Mouse (Mus musculus) cerebellum, postnatal 4 days (tissue): ENCODE data around the gene Rybp.

Source experiments
- DNase-seq, 2 experiments: peaks; one replicate each; pipeline ENCODE4 v3.0.0; 2022; ENCODE audit warnings: low spot score in 2 of 2, mixed read lengths in 1 of 2

The Rybp gene

DNA sequence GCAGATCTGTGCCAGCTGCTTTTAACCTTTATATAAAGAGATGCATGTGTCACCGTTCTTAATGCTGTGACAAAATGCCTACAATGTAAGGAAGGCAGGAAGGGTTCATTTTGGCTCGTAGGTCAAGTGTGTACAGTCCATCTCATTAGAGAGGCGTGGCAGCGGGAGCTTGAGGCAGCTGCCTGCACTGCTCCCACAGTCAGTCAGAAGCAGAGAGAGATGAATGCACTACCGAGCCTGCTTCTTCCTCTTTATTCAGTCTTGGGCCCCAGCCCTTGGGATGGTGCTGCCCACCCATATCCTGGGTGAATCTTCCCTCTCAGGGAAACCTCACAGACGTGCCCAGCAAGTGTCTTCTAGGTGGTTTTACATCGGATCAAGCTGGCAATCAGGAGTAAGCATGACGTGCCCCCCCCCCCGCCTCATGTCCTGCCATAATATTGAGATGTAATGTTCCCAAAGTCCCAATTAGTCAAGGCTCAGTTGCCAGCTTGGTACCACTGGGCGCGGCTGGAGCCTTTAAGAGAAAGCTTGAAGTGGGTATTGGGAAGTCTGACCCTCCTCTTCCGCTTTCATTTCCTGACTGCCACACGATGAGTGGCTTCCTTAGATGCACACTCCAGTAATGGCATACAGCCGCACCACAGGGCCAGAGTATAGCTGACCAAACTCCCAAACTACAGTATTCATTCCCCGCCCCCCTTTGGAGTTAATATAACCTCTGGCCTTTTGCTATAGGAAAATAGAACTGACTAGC lies 96.3 kb downstream of the Rybp start:
- DNase-seq: no peak

DNA sequence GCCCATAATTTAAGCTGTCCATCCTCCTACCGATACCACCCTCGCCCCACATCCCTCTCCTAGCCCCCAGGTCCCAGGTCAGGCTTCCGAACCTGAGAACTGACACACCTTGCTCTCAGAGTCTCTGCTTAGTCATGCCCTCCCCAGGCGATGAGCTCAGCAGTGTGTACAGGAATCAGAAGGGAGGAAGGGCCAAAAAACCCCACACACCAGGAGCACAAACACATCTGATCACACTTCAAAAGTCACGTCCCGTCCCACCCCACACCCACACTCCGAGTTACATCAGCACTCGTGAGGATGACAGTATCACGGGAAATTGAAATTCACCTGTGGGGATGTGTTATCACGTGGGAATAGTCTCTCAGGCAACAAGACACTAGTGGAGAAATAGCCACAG lies 97.0 kb downstream of the Rybp start:
- no peak for DNase-seq

- DNase-seq: no peak
These were observed 98.2 kb downstream of the Rybp start for GRCm38 (mm10) chr6:100188883-100189743.

DNA sequence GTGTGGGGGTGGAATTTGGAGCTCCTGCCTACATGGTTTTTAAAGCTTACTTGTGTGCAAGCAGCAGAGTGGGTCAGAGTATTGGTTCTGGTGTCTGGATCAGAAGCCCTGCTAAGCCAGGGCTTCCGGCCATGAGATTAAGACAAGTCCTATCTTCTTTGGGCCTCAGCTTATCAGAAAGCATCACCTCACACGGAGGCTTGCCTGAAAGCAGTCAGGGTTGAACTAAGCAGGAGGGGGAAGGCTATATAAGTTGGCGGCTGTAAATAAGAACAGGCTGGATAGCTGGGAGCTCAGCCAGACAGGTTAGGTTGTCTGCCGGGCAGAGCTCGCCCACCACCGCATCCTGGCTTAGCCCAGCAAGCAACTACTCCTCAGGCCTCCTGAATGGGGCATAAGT lies 99.5 kb downstream of the Rybp start:
- no peak for DNase-seq

- DNase-seq: no peak
These were observed 100.5 kb downstream of the Rybp start for GRCm38 (mm10) chr6:100186789-100187188.

DNA sequence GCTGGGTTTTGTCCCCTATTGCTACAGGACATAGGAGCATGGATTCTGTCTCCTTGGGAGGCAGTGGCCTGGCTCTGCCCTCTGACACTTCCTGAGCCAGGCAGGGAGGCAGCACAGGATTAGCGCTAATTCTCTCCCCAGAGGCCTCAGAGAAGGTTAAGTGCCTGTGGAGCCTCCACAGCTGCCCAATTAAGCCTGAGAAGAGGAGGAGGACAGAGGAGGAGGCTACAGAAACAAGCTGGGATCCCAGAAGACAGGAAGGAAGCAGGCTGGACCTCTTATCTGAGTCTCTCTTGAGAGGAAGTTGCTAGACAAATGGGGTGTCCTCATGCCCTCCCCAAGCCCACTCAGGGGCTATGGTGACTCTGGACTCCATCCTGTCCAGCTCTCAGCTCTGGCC lies 101.8 kb downstream of the Rybp start:
- no peak for DNase-seq

- peak in 1 of 2 experiments; percentile 32 for DNase-seq
These were observed 103.9 kb downstream of the Rybp start for GRCm38 (mm10) chr6:100183344-100183743.

GRCm38 (mm10) chr6:100180883-100181262 lies 106.4 kb downstream of the Rybp start:
- DNase-seq: no peak

GRCm38 (mm10) chr6:100180213-100180882 lies 106.9 kb downstream of the Rybp start:
- DNase-seq: no peak

DNA sequence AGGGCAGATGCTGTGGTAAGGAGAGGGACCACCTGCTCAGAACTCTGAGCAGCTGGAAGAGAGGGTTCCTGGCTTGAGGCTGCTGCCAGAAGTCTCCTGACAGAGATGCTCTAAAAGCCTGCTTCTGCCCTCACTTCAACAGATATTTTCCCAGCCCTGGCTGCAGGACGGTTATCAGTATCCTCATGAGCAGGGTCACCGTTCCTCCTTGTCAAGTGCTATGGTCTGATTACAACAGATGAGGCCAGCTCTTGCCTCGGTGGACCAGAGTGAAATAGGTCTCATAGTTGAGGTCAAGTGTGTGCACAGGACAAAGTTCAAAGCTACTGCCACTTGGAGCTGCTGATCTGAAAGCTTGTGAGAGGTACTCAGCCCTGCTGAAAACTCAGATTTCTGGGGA lies 108.5 kb downstream of the Rybp start:
- DNase-seq: no peak
